Mouse (Mus musculus) neural tube, embryonic 12.5 days (tissue): Measurements from ENCODE around the gene Vps37b. TPM values are rescaled to one million over a fixed set of nuclear protein-coding genes. Genes with fewer than 3 reads are reported as not detected.

ENCODE experiments used
- ATAC-seq: fragments of 200-750 bp; cut with Nextera tagmentation; 2 replicates; pipeline ENCODE4 v1.8.0; 2017; ENCODE audit warnings: low read depth, mild to moderate bottlenecking, moderate TSS enrichment, moderate library complexity; ENCODE audit not compliant: low FRiP score
- H3K27ac ChIP-seq: fragments of 300-500 bp; sonication (generic); 2 replicates; pipeline ENCODE4 v1.5.1; 2016
- H3K27me3 ChIP-seq: fragments of 300-500 bp; sonication (generic); replicated peaks from 2 replicates; pipeline ENCODE4 v1.6.1; 2016; ENCODE audit warnings: mild to moderate bottlenecking
- H3K36me3 ChIP-seq: fragments of 300-500 bp; sonication (generic); 2 replicates; pipeline ENCODE4 v1.6.1; 2016; ENCODE audit warnings: mild to moderate bottlenecking
- H3K4me1 ChIP-seq: fragments of 300-500 bp; sonication (generic); 2 replicates; pipeline ENCODE4 v1.6.1; 2016
- H3K4me2 ChIP-seq: fragments of 300-500 bp; sonication (generic); replicated peaks from 2 replicates; pipeline ENCODE4 v1.6.1; 2016; ENCODE audit warnings: mild to moderate bottlenecking
- H3K4me3 ChIP-seq: fragments of 300-500 bp; sonication (generic); 2 replicates; pipeline ENCODE4 v1.5.1; 2016
- H3K9ac ChIP-seq: fragments of 300-500 bp; sonication (generic); 2 replicates; pipeline ENCODE4 v1.6.1; 2016; ENCODE audit warnings: mild to moderate bottlenecking
- H3K9me3 ChIP-seq: fragments of 300-500 bp; sonication (generic); 2 replicates; pipeline ENCODE4 v1.6.1; 2016; ENCODE audit warnings: mild to moderate bottlenecking
- WGBS: fragments of 180-500 bp; shearing (Covaris S2); methylation state at CpG from one replicate; pipeline ENCODE4 v1.1.7; 2016; 5-methylcytosine and 5-hydroxymethylcytosine counted together
- polyA plus RNA-seq: library from polyadenylated mRNA; unstranded; fragments of >200 nt; fragmentation: Nextera tagmentation; extraction: Ambion mirVana; gene quantifications from 2 replicates; pipeline ENCODE4 v1.2.1, GENCODE M21; 2016

The Vps37b gene
- polyA plus RNA-seq, 1 experiment from 2014 or later = 70.9 TPM

DNA sequence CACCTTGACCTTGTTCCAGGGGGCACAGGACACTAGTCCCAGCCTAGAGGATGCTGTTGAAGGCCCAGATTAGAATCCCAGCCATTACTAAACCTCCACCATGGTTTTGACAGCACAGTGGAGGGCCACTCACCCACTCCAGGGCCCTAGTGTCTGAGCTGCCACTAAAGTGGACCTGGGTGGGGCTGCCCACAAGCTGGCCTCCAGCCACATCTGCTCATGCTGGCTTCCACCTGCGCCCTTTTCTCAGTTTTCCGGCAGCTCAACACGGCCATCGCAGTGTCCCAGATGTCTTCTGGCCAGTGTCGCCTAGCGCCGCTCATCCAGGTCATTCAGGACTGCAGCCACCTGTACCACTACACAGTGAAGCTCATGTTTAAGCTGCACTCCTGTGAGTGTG, 37.6 kb downstream of the Vps37b start:
- no peak overlapping the region for H3K9ac ChIP-seq
- no peak for ATAC-seq
- no peaks in the 10 kb centered on the region for H3K9me3 ChIP-seq
- H3K4me3 ChIP-seq = no peak overlapping the region
- H3K4me1 ChIP-seq = peaks cover 25% of the 10 kb centered on the region
- H3K4me2 ChIP-seq = no peak overlapping the region
- no peaks in the 10 kb centered on the region for H3K36me3 ChIP-seq
- H3K27me3 ChIP-seq = peaks cover 14% of the 10 kb centered on the region
- no peak overlapping the region for H3K27ac ChIP-seq
- 90% methylated on average over 7 of the region's 7 CpGs for WGBS

DNA sequence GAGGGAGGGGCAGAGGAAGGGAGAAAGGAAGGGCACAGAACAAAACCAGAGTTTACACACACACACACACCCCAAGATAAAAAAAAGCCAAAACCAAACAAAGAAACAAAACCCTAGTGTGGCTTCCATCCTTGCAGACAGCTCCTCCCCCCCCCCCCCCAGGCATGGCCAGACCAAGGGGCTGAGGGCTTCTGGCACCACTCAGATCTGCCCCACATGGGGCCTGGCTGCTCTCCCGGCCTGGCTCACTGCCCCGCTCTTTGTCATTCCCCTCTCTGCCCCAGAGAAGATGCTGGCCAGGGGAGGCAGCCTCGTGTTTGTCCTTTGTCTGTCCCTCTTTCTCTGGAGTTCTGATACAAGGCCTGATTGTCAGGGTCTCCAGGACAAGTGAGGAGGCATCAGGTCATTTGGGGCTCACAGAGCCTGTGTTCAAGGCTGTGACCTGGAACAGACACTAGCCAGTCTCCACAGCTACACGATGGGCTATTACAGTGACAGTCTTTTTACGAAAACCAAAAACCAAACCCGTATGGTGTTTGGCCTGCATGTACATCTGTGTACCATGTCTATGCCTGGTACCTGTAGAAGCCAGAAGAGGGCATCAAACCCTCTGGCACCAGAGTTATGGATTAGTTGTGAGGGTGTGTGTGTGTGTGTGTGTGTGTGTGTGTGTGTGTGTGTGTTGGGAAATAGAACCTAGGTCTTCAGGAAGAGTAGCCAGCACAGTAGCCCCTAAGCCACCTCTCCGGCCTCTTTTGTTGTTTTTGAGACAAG, 38.6 kb downstream of the Vps37b start:
- Histone ChIP-seq H3K9ac (no peak overlapping the region), H3K4me3 (no peak overlapping the region)
- WGBS = 63% methylated on average over 7 of the region's 7 CpGs

DNA sequence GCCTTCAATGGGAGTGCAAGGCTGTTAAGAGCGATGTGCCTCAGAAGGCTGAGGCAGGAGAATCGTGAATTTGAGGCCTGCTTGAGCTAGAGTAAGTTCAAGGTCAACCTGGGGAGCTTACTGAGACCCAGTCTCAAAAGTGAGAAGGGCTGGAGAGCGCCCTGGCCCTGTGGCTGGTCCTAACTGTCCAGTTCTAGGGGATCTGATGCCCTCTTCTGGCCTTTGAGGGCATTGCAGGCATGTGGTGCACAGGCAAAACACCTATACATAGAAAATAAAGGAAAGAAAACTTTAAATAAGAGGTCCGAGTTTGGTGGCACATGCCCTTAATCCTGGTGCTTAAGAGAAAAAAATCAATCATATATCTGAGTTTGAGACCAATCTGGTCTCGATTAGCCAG, 39.3 kb downstream of the Vps37b start:
- 31% methylated on average over 5 of the region's 5 CpGs for WGBS
- Histone ChIP-seq H3K27me3 (peaks cover 23% of the 10 kb centered on the region), H3K9me3 (no peaks in the 10 kb centered on the region), H3K4me3 (no peak overlapping the region), H3K36me3 (no peaks in the 10 kb centered on the region), H3K4me2 (no peak overlapping the region), H3K4me1 (peaks cover 29% of the 10 kb centered on the region), H3K27ac (no peak overlapping the region), H3K9ac (no peak overlapping the region)
- no peak for ATAC-seq

More for the DNA sequence above, 38.6 kb downstream of the Vps37b start:
- H3K4me1 ChIP-seq = peaks cover 29% of the 10 kb centered on the region
- H3K27ac ChIP-seq = no peak overlapping the region
- no peaks in the 10 kb centered on the region for H3K36me3 ChIP-seq
- no peak overlapping the region for H3K4me2 ChIP-seq
- no peak for ATAC-seq
- H3K27me3 ChIP-seq = peaks cover 18% of the 10 kb centered on the region
- H3K9me3 ChIP-seq = no peaks in the 10 kb centered on the region

DNA sequence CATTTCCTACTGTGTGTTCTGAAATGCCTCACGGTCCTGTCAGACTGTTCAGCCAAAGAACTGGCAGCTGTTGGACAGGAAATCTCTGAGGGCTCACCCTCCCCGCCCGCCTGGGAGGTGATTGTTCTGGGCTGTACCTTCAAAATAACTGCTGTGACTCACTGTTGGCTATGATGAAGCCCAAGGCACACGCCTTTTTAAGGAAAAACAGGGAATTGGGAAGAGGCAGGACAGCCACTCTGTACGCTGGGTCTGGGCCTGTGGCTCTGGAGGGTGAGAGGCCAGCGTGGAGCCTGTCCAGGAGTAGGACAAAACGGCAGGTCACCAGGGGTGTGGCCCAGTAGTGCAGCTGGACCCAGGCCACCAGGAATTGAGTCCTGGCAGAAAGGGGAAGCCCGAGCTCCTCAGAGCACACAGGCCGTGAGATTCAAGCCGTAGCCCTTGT, 39.9 kb downstream of the Vps37b start:
- Histone ChIP-seq H3K36me3 (no peaks in the 10 kb centered on the region), H3K27ac (no peak overlapping the region), H3K9ac (no peak overlapping the region), H3K4me3 (no peak overlapping the region), H3K27me3 (peaks cover 28% of the 10 kb centered on the region), H3K9me3 (no peaks in the 10 kb centered on the region), H3K4me1 (peaks cover 29% of the 10 kb centered on the region), H3K4me2 (no peak overlapping the region)
- no peak for ATAC-seq
- 81% methylated on average over 10 of the region's 10 CpGs for WGBS

DNA sequence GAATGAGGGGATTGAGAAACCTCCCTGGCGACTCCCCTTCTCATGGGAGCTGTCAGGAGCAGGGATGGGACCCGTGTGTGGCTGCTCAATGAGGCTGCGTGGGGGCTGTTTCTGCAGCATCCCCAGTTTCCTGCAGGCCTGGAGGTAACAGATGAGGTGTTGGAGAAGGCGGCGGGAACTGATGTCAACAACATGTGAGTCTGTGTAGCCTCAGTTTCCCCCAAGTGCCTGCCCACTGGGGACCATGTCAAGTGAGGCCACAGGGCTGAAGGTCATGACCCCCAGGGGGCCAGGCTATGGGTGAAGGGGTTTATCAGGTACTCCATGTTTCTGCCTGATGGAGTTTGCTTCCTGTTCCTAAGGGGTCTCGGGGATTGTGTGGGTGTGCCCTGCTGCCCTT, 40.7 kb downstream of the Vps37b start:
- peaks cover 29% of the 10 kb centered on the region for H3K4me1 ChIP-seq
- no peak overlapping the region for H3K9ac ChIP-seq
- WGBS = 83% methylated on average over 6 of the region's 6 CpGs

DNA sequence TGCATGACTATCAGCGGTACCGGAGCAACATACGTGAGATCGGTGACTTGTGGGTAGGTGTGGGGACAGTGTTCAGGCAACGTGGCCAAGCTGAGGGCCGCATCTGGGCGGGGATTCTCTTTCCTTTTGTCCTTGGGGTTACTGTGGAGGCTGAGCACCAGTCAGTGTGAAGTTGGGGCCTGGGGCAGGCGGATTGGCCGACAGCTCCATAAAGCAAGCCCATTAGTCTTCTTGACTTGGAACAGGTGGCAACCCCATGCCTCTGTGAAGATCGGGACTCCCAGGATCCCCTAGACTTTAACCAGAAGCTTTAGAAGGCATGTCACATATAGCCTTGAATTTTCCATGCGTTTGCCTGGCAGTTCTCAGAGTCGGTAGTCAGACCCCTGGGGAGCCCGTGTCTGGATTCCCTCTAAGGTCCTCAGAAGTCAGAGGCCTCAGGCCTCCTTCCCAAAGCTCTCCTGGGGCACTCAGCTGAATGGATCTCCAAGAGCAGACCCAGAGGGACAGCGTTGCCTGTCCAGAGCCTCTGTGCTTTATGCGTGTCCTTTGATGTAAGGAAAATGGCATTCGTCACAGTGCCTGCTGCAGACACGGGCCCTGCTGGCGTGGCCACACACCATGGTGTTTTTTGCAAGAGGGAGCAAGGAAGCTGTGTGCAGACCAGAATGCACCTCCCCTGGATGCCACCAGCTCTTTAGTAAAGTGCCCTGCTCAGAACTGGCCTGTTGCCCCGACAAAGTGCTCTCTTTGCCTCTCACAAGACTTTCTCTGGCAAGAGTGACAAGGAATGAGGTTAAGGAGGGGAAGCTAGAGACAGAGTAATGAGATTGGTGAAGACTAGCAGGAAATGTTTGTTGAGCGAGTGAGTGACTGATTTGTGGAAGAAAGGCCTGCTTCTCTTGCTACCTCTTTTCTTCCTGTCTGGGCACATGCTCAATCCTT, 41.9 kb downstream of the Vps37b start:
- Histone ChIP-seq H3K4me1 (peaks cover 29% of the 10 kb centered on the region), H3K27ac (no peak overlapping the region), H3K4me3 (no peak overlapping the region), H3K36me3 (no peaks in the 10 kb centered on the region), H3K9me3 (no peaks in the 10 kb centered on the region), H3K9ac (0 out of 2 replicates have a peak overlapping the region, but pooled peaks have one; percentile 29), H3K27me3 (peaks cover 46% of the 10 kb centered on the region), H3K4me2 (peak overlapping the region; percentile 30)
- ATAC-seq = peak; percentile 69
- 30% methylated on average over 20 of the region's 20 CpGs for WGBS

More for the DNA sequence above, 40.7 kb downstream of the Vps37b start:
- H3K36me3 ChIP-seq = no peaks in the 10 kb centered on the region
- H3K27ac ChIP-seq = no peak overlapping the region
- H3K4me2 ChIP-seq = no peak overlapping the region
- no peak overlapping the region for H3K4me3 ChIP-seq
- H3K9me3 ChIP-seq = no peaks in the 10 kb centered on the region
- H3K27me3 ChIP-seq = peaks cover 36% of the 10 kb centered on the region
- ATAC-seq = no peak

DNA sequence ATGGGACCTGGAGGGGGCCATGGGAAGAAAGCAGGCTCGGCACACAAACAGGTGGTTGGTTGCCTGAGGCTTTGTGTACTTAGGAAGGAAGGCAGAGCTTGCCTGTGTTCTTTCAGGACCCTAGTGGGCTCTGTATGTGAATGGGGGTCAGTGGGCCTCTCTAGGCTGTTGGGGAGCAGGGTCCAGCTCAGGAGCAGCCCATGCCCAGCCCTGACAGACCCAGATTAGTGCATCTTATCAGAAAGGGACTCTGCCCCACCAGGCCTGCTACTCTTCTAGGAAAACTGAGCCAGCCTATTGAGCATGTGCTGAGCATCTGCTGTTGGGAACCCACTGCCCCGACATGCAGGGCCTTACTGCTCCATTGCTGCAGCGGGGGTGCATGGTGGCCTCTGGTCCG, 44.6 kb downstream of the Vps37b start:
- Histone ChIP-seq H3K4me1 (peaks cover 29% of the 10 kb centered on the region), H3K27ac (no peak overlapping the region), H3K27me3 (peaks cover 54% of the 10 kb centered on the region), H3K4me3 (no peak overlapping the region), H3K9ac (no peak overlapping the region), H3K4me2 (no peak overlapping the region), H3K9me3 (no peaks in the 10 kb centered on the region), H3K36me3 (no peaks in the 10 kb centered on the region)
- ATAC-seq = no peak
- 82% methylated on average over 4 of the region's 4 CpGs for WGBS

DNA sequence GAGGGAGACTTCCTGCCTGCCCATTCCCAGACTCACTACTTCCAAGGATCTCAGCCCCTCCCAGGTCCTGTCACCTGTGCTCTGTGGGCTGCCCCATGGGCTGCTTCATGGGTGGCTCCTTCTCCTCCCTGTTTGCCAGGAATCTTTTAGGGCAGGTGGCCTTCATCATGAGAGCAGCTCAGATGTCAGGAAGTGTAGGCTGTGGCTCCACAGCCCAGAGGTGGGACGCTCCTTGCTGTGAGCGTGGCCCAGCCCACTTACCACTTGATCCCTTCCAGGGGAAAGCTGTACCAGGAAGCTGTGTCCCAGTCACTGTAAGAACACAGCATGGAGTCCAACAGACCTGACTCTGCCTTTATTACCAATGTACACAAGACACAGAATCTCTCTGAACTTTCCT, 45.1 kb downstream of the Vps37b start:
- WGBS = 85% methylated on average over 2 of the region's 2 CpGs
- ATAC-seq = no peak
- peaks cover 49% of the 10 kb centered on the region for H3K27me3 ChIP-seq

DNA sequence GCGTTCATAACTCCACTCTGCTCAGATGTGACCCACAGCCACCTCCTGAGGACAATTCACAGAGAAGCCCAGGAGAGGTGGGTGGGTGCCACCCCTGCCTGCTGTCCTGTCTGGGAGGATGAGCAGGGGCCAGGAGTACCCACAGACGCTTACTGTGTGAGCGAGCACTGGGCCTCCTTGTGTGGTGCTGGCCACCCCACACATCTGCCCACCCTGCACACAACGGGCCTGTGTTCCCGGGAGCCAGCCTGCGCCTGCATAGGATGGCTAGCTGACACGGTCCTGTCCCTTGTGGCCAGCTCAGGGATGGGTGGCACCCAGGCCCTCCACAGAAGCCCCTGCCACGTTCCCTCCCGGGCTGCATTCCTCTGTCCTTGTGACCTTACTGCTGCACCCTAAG, 46.6 kb downstream of the Vps37b start:
- H3K36me3 ChIP-seq = no peaks in the 10 kb centered on the region
- H3K4me3 ChIP-seq = no peak overlapping the region
- no peak for ATAC-seq
- WGBS = 78% methylated on average over 9 of the region's 9 CpGs
- H3K4me1 ChIP-seq = peaks cover 13% of the 10 kb centered on the region
- no peak overlapping the region for H3K9ac ChIP-seq
- peaks cover 41% of the 10 kb centered on the region for H3K27me3 ChIP-seq
- no peak overlapping the region for H3K27ac ChIP-seq
- no peaks in the 10 kb centered on the region for H3K9me3 ChIP-seq
- H3K4me2 ChIP-seq = no peak overlapping the region

More for the DNA sequence above, 45.1 kb downstream of the Vps37b start:
- H3K4me1 ChIP-seq = peaks cover 27% of the 10 kb centered on the region
- no peaks in the 10 kb centered on the region for H3K36me3 ChIP-seq
- H3K4me2 ChIP-seq = no peak overlapping the region
- no peaks in the 10 kb centered on the region for H3K9me3 ChIP-seq
- no peak overlapping the region for H3K4me3 ChIP-seq
- H3K9ac ChIP-seq = no peak overlapping the region
- no peak overlapping the region for H3K27ac ChIP-seq

DNA sequence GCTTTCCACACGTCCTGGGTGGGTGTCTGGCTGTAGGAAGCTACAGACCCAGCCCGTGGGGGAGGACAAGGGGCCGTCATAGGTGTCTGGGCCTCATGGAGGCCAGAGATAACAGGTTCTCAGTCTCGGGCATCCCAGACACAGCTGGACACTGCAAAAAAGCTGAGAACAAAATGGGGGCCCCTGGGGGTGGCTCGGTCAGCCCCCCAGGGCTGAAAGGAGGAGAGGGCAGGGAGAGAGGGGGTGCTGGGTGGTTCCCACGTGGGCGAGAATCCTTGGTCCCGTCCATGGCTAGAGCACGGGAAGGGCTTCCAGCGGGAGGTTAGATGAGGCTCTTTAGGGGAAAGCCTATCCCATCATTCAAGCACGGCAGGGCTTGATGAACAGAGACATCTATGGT, 49.2 kb downstream of the Vps37b start:
- no peaks in the 10 kb centered on the region for H3K9me3 ChIP-seq
- H3K4me1 ChIP-seq = 0 out of 2 replicates have a peak, but pooled peaks cover under 1% of the 10 kb centered on the region
- no peak overlapping the region for H3K4me3 ChIP-seq
- H3K4me2 ChIP-seq = no peak overlapping the region
- H3K27me3 ChIP-seq = peaks cover 39% of the 10 kb centered on the region
- ATAC-seq = no peak
- no peaks in the 10 kb centered on the region for H3K36me3 ChIP-seq
- H3K27ac ChIP-seq = no peak overlapping the region
- no peak overlapping the region for H3K9ac ChIP-seq
- 81% methylated on average over 11 of the region's 11 CpGs for WGBS

DNA sequence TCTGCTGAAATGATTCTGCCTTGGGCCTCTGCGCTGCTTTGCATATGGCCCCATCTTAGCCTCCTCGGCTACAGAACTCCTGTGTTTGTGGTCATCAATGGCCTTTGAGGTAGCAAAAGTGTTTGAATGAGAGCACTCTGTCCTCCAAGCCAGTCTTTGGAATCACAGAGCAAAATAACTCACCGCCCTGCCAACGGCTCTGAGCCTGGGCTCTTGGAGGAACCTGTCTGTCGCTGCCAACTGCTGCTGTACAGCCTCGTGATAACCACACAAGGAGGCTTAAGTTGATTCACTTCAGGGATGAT, 50.9 kb downstream of the Vps37b start:
- ATAC-seq = no peak
- WGBS = 75% methylated on average over 6 of the region's 6 CpGs
- Histone ChIP-seq H3K4me3 (no peak overlapping the region), H3K4me1 (peaks cover 5% of the 10 kb centered on the region), H3K9ac (no peak overlapping the region), H3K27me3 (peaks cover 28% of the 10 kb centered on the region), H3K27ac (no peak overlapping the region), H3K4me2 (no peak overlapping the region), H3K36me3 (no peaks in the 10 kb centered on the region), H3K9me3 (no peaks in the 10 kb centered on the region)

DNA sequence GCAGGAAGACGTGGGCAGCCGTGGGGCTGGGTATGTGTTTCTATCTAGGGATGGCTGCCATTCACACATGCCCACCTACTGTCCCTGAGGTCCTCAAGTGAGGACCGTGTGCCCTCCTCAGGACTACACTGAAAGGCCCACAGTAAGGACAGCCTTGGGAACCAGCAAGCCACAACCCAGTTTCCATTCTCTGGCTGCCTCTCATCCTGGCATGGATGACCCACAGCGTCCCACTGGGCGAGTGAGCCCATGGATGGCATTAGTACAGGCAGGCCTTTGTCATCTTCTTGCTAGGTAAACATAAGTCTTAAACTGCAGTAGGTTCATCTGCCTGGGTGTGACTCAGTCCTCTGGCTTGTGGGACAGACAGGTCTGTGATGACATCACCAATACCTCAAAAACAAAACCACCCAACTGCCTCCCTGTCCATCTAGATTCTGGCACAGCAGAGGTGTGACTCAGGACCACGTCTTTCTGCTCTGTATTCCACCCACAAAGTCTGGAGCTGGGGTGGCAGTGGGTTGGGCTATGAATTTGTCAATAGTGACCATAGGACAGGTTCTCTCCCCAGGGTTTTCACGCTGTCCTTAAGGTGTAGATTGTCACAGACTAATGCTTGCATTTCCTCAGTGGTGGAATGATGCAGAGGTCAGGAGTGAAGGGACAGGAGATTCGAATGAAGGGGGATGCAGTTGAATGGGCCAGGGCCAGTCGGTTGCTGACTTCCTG, 51.4 kb downstream of the Vps37b start:
- WGBS = 83% methylated on average over 9 of the region's 9 CpGs

More for the DNA sequence above, 51.4 kb downstream of the Vps37b start:
- H3K9ac ChIP-seq = no peak overlapping the region
- no peak for ATAC-seq
- H3K27ac ChIP-seq = no peak overlapping the region
- H3K4me1 ChIP-seq = peaks cover 8% of the 10 kb centered on the region
- no peak overlapping the region for H3K4me2 ChIP-seq
- H3K27me3 ChIP-seq = peaks cover 28% of the 10 kb centered on the region
- no peak overlapping the region for H3K4me3 ChIP-seq
- H3K9me3 ChIP-seq = no peaks in the 10 kb centered on the region
- H3K36me3 ChIP-seq = no peaks in the 10 kb centered on the region
